Mouse (Mus musculus): Measurements from ENCODE around the gene Sell.

DNA sequence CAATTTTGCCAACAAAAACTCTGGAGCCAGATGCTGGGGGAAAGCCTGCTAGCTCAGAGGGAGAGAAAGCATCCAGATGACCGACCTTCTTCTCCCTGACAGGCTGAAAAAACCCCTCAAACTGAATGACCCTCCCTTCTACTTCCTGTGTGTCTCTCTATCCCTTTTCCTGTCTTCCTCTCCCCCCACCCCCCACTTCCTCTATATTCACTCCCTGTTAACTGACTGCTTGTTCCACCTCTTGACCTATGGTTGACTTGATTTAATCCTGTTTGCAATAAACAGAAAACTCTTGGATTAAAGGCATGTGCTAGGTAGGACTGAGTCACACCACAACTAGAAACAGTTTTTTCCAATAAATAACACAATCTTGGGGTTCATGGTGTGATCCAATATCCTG, 47.2 kb upstream of the Sell start:
- TF ChIP-seq CTCF (IDR thresholded peaks at IDR 0.05; ENCODE audit: borderline replicate concordance, control insufficient read depth, extremely low read depth, insufficient read depth, low read length, poor library complexity) (no peak), POLR2A (IDR thresholded peaks at IDR 0.05; ENCODE audit: control insufficient read depth, extremely low read depth, insufficient read depth, low read length, poor library complexity) (no peak)
